Comparison of ENCODE assay signal across 11 mouse cellular contexts in genomic region chr5:114806636-114807035, GRCm38 (mm10). TPM values are rescaled to one million over a fixed set of nuclear protein-coding genes. Genes with fewer than 3 reads are reported as not detected.
DNase-seq lines count a peak whose midpoint lies in the region; ATAC-seq and TF ChIP-seq lines count a peak whose summit lies in the region.
"Had no signal": no experiment of that assay in that cellular context is flagged by ENCODE, and none has a peak within 500 bp of the region (broad histone marks: within the 10 kb centered on the region; RNA-seq: fewer than 3 reads in every experiment).

No protein-coding gene starts in this region.

- no peak overlapping the region for H3K4me2 ChIP-seq in hindbrain, embryonic 15.5 days
- no peak overlapping the region for H3K4me2 ChIP-seq in midbrain, embryonic 14.5 days (ENCODE audit: low read length)
- no peak overlapping the region for H3K4me2 ChIP-seq in limb, embryonic 14.5 days (replicated peaks; ENCODE audit: low read depth, low read length, severe bottlenecking)
- H3K4me2 ChIP-seq in stomach, embryonic 14.5 days (replicated peaks; ENCODE audit: low read depth, low read length) = no peak overlapping the region

- H3K27ac ChIP-seq in hindbrain, embryonic 15.5 days (replicated peaks) = peak overlapping the region; percentile 45; the same call in 1 of the 2 replicates
- H3K27ac ChIP-seq in hindbrain, embryonic 10.5 days = no peak overlapping the region
- H3K27ac ChIP-seq in midbrain, embryonic 14.5 days (replicated peaks; ENCODE audit: low read depth, low read length) = 0 out of 2 replicates have a peak overlapping the region, but pooled peaks have one; percentile 38
- no peak overlapping the region for H3K27ac ChIP-seq in midbrain, embryonic 10.5 days (replicated peaks)
- peak overlapping the region; percentile 61 for H3K27ac ChIP-seq in limb, embryonic 14.5 days (replicated peaks; ENCODE audit: low read depth, low read length)
- H3K27ac ChIP-seq in stomach, embryonic 14.5 days (ENCODE audit: low read length) = peak overlapping the region; percentile 28; the same call in 1 of the 2 replicates

- H3K36me3 ChIP-seq in hindbrain, embryonic 15.5 days = peaks cover 54% of the 10 kb centered on the region
- H3K36me3 ChIP-seq in hindbrain, embryonic 10.5 days = peaks cover 98% of the 10 kb centered on the region
- peaks cover 81% of the 10 kb centered on the region for H3K36me3 ChIP-seq in midbrain, embryonic 14.5 days (ENCODE audit: control insufficient read depth, insufficient read depth, low read length)
- peaks cover 99% of the 10 kb centered on the region for H3K36me3 ChIP-seq in midbrain, embryonic 10.5 days
- peaks cover 43% of the 10 kb centered on the region for H3K36me3 ChIP-seq in limb, embryonic 14.5 days (ENCODE audit: control insufficient read depth, insufficient read depth, low read length)
- H3K36me3 ChIP-seq in stomach, embryonic 14.5 days (ENCODE audit: control insufficient read depth, insufficient read depth, low read length) = peaks cover 34% of the 10 kb centered on the region

- no peaks in the 10 kb centered on the region for H3K27me3 ChIP-seq in hindbrain, embryonic 15.5 days
- H3K27me3 ChIP-seq in hindbrain, embryonic 10.5 days (ENCODE audit: insufficient read depth, poor library complexity, severe bottlenecking) = no peaks in the 10 kb centered on the region
- H3K27me3 ChIP-seq in midbrain, embryonic 14.5 days (ENCODE audit: control insufficient read depth, insufficient read depth, low read length) = no peaks in the 10 kb centered on the region
- no peaks in the 10 kb centered on the region for H3K27me3 ChIP-seq in midbrain, embryonic 10.5 days (ENCODE audit: low read depth, poor library complexity, severe bottlenecking)
- no peaks in the 10 kb centered on the region for H3K27me3 ChIP-seq in limb, embryonic 14.5 days (ENCODE audit: control insufficient read depth, insufficient read depth, low read length)
- no peaks in the 10 kb centered on the region for H3K27me3 ChIP-seq in stomach, embryonic 14.5 days (ENCODE audit: control insufficient read depth, insufficient read depth, low read length)

- no peak for TF ChIP-seq POLR2A in limb, embryonic 14.5 days (IDR thresholded peaks at IDR 0.05; ENCODE audit: borderline replicate concordance, extremely low read depth, insufficient read depth, insufficient read length)

- 89% methylated on average over 8 of the region's 8 CpGs for WGBS in hindbrain, embryonic 15.5 days
- 87% methylated on average over 8 of the region's 8 CpGs for WGBS in hindbrain, embryonic 10.5 days
- WGBS in midbrain, embryonic 14.5 days = 85% methylated on average over 8 of the region's 8 CpGs
- WGBS in midbrain, embryonic 10.5 days = 85% methylated on average over 8 of the region's 8 CpGs
- WGBS in limb, embryonic 14.5 days = 76% methylated on average over 8 of the region's 8 CpGs
- WGBS in stomach, embryonic 14.5 days = 86% methylated on average over 8 of the region's 8 CpGs

- H3K9ac ChIP-seq in hindbrain, embryonic 15.5 days = no peak overlapping the region
- no peak overlapping the region for H3K9ac ChIP-seq in midbrain, embryonic 14.5 days (replicated peaks; ENCODE audit: low read length)
- H3K9ac ChIP-seq in limb, embryonic 14.5 days (ENCODE audit: low read depth, low read length, severe bottlenecking) = no peak overlapping the region
- H3K9ac ChIP-seq in stomach, embryonic 14.5 days (replicated peaks; ENCODE audit: low read depth, low read length) = no peak overlapping the region

- H3K9me3 ChIP-seq in hindbrain, embryonic 15.5 days = no peaks in the 10 kb centered on the region
- H3K9me3 ChIP-seq in hindbrain, embryonic 10.5 days = no peaks in the 10 kb centered on the region
- no peaks in the 10 kb centered on the region for H3K9me3 ChIP-seq in midbrain, embryonic 14.5 days (ENCODE audit: control insufficient read depth, low read length)
- no peaks in the 10 kb centered on the region for H3K9me3 ChIP-seq in midbrain, embryonic 10.5 days (replicated peaks)
- H3K9me3 ChIP-seq in limb, embryonic 14.5 days (ENCODE audit: control insufficient read depth, low read length) = no peaks in the 10 kb centered on the region
- H3K9me3 ChIP-seq in stomach, embryonic 14.5 days (ENCODE audit: control insufficient read depth, low read depth, low read length) = no peaks in the 10 kb centered on the region

- no peak overlapping the region for H3K4me3 ChIP-seq in hindbrain, embryonic 15.5 days
- H3K4me3 ChIP-seq in hindbrain, embryonic 10.5 days = no peak overlapping the region
- no peak overlapping the region for H3K4me3 ChIP-seq in midbrain, embryonic 14.5 days (replicated peaks; ENCODE audit: low read depth, low read length)
- no peak overlapping the region for H3K4me3 ChIP-seq in midbrain, embryonic 10.5 days
- no peak overlapping the region for H3K4me3 ChIP-seq in limb, embryonic 14.5 days (replicated peaks; ENCODE audit: low read length)
- H3K4me3 ChIP-seq in stomach, embryonic 14.5 days (ENCODE audit: low read depth, low read length) = no peak overlapping the region

- peaks cover 28% of the 10 kb centered on the region for H3K4me1 ChIP-seq in hindbrain, embryonic 15.5 days (replicated peaks)
- peaks cover 20% of the 10 kb centered on the region for H3K4me1 ChIP-seq in hindbrain, embryonic 10.5 days (replicated peaks)
- 0 out of 2 replicates have a peak, but pooled peaks cover 4% of the 10 kb centered on the region for H3K4me1 ChIP-seq in midbrain, embryonic 14.5 days (ENCODE audit: control insufficient read depth, insufficient read depth, low read length)
- H3K4me1 ChIP-seq in midbrain, embryonic 10.5 days = peaks cover 20% of the 10 kb centered on the region
- peaks cover 17% of the 10 kb centered on the region for H3K4me1 ChIP-seq in limb, embryonic 14.5 days (ENCODE audit: control insufficient read depth, insufficient read depth, low read length)
- H3K4me1 ChIP-seq in stomach, embryonic 14.5 days (ENCODE audit: control insufficient read depth, insufficient read depth, low read length) = no peaks in the 10 kb centered on the region

- ATAC-seq in hindbrain, embryonic 15.5 days (ENCODE audit: low FRiP score, low read depth) = no peak
- ATAC-seq in midbrain, embryonic 14.5 days (ENCODE audit: low FRiP score, low TSS enrichment) = no peak
- no peak for ATAC-seq in limb, embryonic 14.5 days (ENCODE audit: low FRiP score, low read depth)
- ATAC-seq in stomach, embryonic 14.5 days (ENCODE audit: insufficient number of reproducible peaks, insufficient read depth, low FRiP score, low read depth) = no peak

- no peak for DNase-seq in hindbrain, embryonic 10.5 days (ENCODE audit: low spot score)
- DNase-seq in midbrain, embryonic 14.5 days = no peak
- no peak for DNase-seq in midbrain, embryonic 10.5 days (ENCODE audit: low spot score)
- no peak for DNase-seq in limb, embryonic 14.5 days (ENCODE audit: low spot score)
- DNase-seq in right cerebral cortex, adult 2 months (ENCODE audit: low spot score in 2 of 2) = no peak
- no peak for DNase-seq in c-Kit-positive CD71-positive TER-119-positive erythroid progenitor cells, embryonic 14.5 days (ENCODE audit: low spot score)
- DNase-seq: adrenal gland, postnatal 36 days; gastrocnemius, postnatal 14 days; right cerebral cortex, postnatal 14 days had no signal

RNA-seq across cellular contexts. Expression of gene 1500011B03Rik, which starts 16.6 kb away (rescaled TPM):
- polyA plus RNA-seq in hindbrain, embryonic 15.5 days (2015; fragmentation: Nextera tagmentation; extraction: Ambion mirVana) = 266 and 286 TPM in 2 replicates
- 126 and 159 TPM in 2 replicates for polyA plus RNA-seq in hindbrain, embryonic 10.5 days (2016; fragmentation: Nextera tagmentation; extraction: Ambion mirVana)
- polyA plus RNA-seq in midbrain, embryonic 14.5 days (2014; fragmentation: Nextera tagmentation; extraction: Ambion mirVana) = 276 and 315 TPM in 2 replicates
- 133 and 143 TPM in 2 replicates for polyA plus RNA-seq in midbrain, embryonic 10.5 days (2016; fragmentation: Nextera tagmentation; extraction: Ambion mirVana)
- polyA plus RNA-seq in limb, embryonic 14.5 days (2012; rRNA removed) = 76.7 and 80.3 TPM in 2 replicates
- polyA plus RNA-seq in limb, embryonic 14.5 days (2014; fragmentation: Nextera tagmentation; extraction: Ambion mirVana) = 95.9 and 98.3 TPM in 2 replicates
- 112 and 113 TPM in 2 replicates for polyA plus RNA-seq in stomach, embryonic 14.5 days (2014; fragmentation: Nextera tagmentation; extraction: Ambion mirVana)

RNA-seq across cellular contexts. Expression of gene Git2, which starts 31.3 kb away (rescaled TPM):
- 51.2 and 52.8 TPM in 2 replicates for polyA plus RNA-seq in hindbrain, embryonic 15.5 days (2015; fragmentation: Nextera tagmentation; extraction: Ambion mirVana)
- 39.3 and 39.7 TPM in 2 replicates for polyA plus RNA-seq in hindbrain, embryonic 10.5 days (2016; fragmentation: Nextera tagmentation; extraction: Ambion mirVana)
- 36.3 and 39.5 TPM in 2 replicates for polyA plus RNA-seq in midbrain, embryonic 14.5 days (2014; fragmentation: Nextera tagmentation; extraction: Ambion mirVana)
- polyA plus RNA-seq in midbrain, embryonic 10.5 days (2016; fragmentation: Nextera tagmentation; extraction: Ambion mirVana) = 34.4 and 38.1 TPM in 2 replicates
- 64.2 and 66.4 TPM in 2 replicates for polyA plus RNA-seq in limb, embryonic 14.5 days (2012; rRNA removed)
- polyA plus RNA-seq in limb, embryonic 14.5 days (2014; fragmentation: Nextera tagmentation; extraction: Ambion mirVana) = 41.6 and 44.3 TPM in 2 replicates
- polyA plus RNA-seq in stomach, embryonic 14.5 days (2014; fragmentation: Nextera tagmentation; extraction: Ambion mirVana) = 41.2 and 42.6 TPM in 2 replicates

RNA-seq across cellular contexts. Expression of gene Ankrd13a, which starts 32.2 kb away (rescaled TPM):
- 35.8 and 36.2 TPM in 2 replicates for polyA plus RNA-seq in hindbrain, embryonic 15.5 days (2015; fragmentation: Nextera tagmentation; extraction: Ambion mirVana)
- polyA plus RNA-seq in hindbrain, embryonic 10.5 days (2016; fragmentation: Nextera tagmentation; extraction: Ambion mirVana) = 59.7 and 74.1 TPM in 2 replicates
- 40.9 and 48.5 TPM in 2 replicates for polyA plus RNA-seq in midbrain, embryonic 14.5 days (2014; fragmentation: Nextera tagmentation; extraction: Ambion mirVana)
- polyA plus RNA-seq in midbrain, embryonic 10.5 days (2016; fragmentation: Nextera tagmentation; extraction: Ambion mirVana) = 50.1 and 54.0 TPM in 2 replicates
- polyA plus RNA-seq in limb, embryonic 14.5 days (2012; rRNA removed) = 48.6 and 51.6 TPM in 2 replicates
- polyA plus RNA-seq in limb, embryonic 14.5 days (2014; fragmentation: Nextera tagmentation; extraction: Ambion mirVana) = 65.3 and 67.6 TPM in 2 replicates
- 35.6 and 49.5 TPM in 2 replicates for polyA plus RNA-seq in stomach, embryonic 14.5 days (2014; fragmentation: Nextera tagmentation; extraction: Ambion mirVana)

RNA-seq across cellular contexts. Expression of gene 4930519G04Rik, which starts 46.8 kb away (rescaled TPM):
- not detected in 2 replicates for polyA plus RNA-seq in hindbrain, embryonic 15.5 days (2015; fragmentation: Nextera tagmentation; extraction: Ambion mirVana)
- polyA plus RNA-seq in hindbrain, embryonic 10.5 days (2016; fragmentation: Nextera tagmentation; extraction: Ambion mirVana) = not detected in 2 replicates
- polyA plus RNA-seq in midbrain, embryonic 14.5 days (2014; fragmentation: Nextera tagmentation; extraction: Ambion mirVana) = not detected in 2 replicates
- not detected in 2 replicates for polyA plus RNA-seq in midbrain, embryonic 10.5 days (2016; fragmentation: Nextera tagmentation; extraction: Ambion mirVana)
- polyA plus RNA-seq in limb, embryonic 14.5 days (2012; rRNA removed) = not detected in 2 replicates
- polyA plus RNA-seq in limb, embryonic 14.5 days (2014; fragmentation: Nextera tagmentation; extraction: Ambion mirVana) = not detected in 2 replicates
- polyA plus RNA-seq in stomach, embryonic 14.5 days (2014; fragmentation: Nextera tagmentation; extraction: Ambion mirVana) = not detected in 2 replicates

RNA-seq across cellular contexts. Expression of gene Gm9936, which starts 51.8 kb away (rescaled TPM):
- polyA plus RNA-seq in hindbrain, embryonic 15.5 days (2015; fragmentation: Nextera tagmentation; extraction: Ambion mirVana) = 2.6 and 2.7 TPM in 2 replicates
- polyA plus RNA-seq in hindbrain, embryonic 10.5 days (2016; fragmentation: Nextera tagmentation; extraction: Ambion mirVana) = 0.26 and 0.33 TPM in 2 replicates
- polyA plus RNA-seq in midbrain, embryonic 14.5 days (2014; fragmentation: Nextera tagmentation; extraction: Ambion mirVana) = 3.4 and 3.5 TPM in 2 replicates
- polyA plus RNA-seq in midbrain, embryonic 10.5 days (2016; fragmentation: Nextera tagmentation; extraction: Ambion mirVana) = 0.16 and 0.57 TPM in 2 replicates
- 0.12 and 0.13 TPM in 2 replicates for polyA plus RNA-seq in limb, embryonic 14.5 days (2012; rRNA removed)
- polyA plus RNA-seq in limb, embryonic 14.5 days (2014; fragmentation: Nextera tagmentation; extraction: Ambion mirVana) = 0.08 and 0.36 TPM in 2 replicates
- polyA plus RNA-seq in stomach, embryonic 14.5 days (2014; fragmentation: Nextera tagmentation; extraction: Ambion mirVana) = 0.09 and 0.28 TPM in 2 replicates

Comparison
In these comparisons a context has a peak if more than half of its experiments do, and no peak if none do; other contexts are left out.
1. H3K27ac ChIP-seq: peak in hindbrain, embryonic 15.5 days (single experiment), midbrain, embryonic 14.5 days (single experiment), limb, embryonic 14.5 days (single experiment) and stomach, embryonic 14.5 days (single experiment); none in hindbrain, embryonic 10.5 days (single experiment) and midbrain, embryonic 10.5 days (single experiment).